Mouse (Mus musculus) bone marrow, adult 2 months (tissue): ENCODE data around the gene Noc3l. TPM values are rescaled to one million over a fixed set of nuclear protein-coding genes. Genes with fewer than 3 reads are reported as not detected.

Experiments
- H3K27ac ChIP-seq: fragments of 200-500 bp; 2 replicates; pipeline ENCODE4 v1.5.1; 2012; ENCODE audit warnings: low read depth, mild to moderate bottlenecking, control low read depth, inconsistent platforms, low read length; ENCODE audit not compliant: control insufficient read depth, poor library complexity, insufficient read depth
- H3K4me1 ChIP-seq: fragments of 200-500 bp; 2 replicates; pipeline ENCODE4 v1.6.1; 2011; ENCODE audit warnings: low read length; ENCODE audit not compliant: control insufficient read depth, insufficient read depth
- H3K4me3 ChIP-seq: fragments of 200-500 bp; replicated peaks from 2 replicates; pipeline ENCODE3; 2011; ENCODE audit warnings: mild to moderate bottlenecking, low read depth, low read length, control low read depth; ENCODE audit not compliant: control insufficient read depth
- CTCF ChIP-seq: fragments of 200-500 bp; IDR thresholded peaks from 2 replicates; pipeline ENCODE4 v1.5.1; 2011; ENCODE audit warnings: low read length, control low read depth; ENCODE audit not compliant: control insufficient read depth, insufficient read depth
- POLR2A ChIP-seq: fragments of 200-500 bp; IDR thresholded peaks from 2 replicates; pipeline ENCODE4 v1.6.1; 2011; ENCODE audit warnings: low read depth, mild to moderate bottlenecking, control low read depth, low read length, borderline replicate concordance; ENCODE audit not compliant: control insufficient read depth
- WGBS: fragments of 180-500 bp; shearing (Covaris S2); methylation state at CpG from one replicate; pipeline ENCODE4 v1.1.7; 2018; 5-methylcytosine and 5-hydroxymethylcytosine counted together
- polyA plus RNA-seq: library from polyadenylated mRNA; stranded (reverse); fragments of >200 nt; gene quantifications from 2 replicates; pipeline ENCODE4 v1.2.4, GENCODE M21; 2011; ENCODE audit warnings: low replicate concordance; ENCODE audit not compliant: missing spikeins, insufficient read depth, insufficient read length

Noc3l gene
- polyA plus RNA-seq, 1 experiment: 6.1 TPM

- WGBS: 58% methylated on average over 2 of the region's 2 CpGs
- H3K27ac ChIP-seq: no peak overlapping the region
- H3K4me1 ChIP-seq: no peaks in the 10 kb centered on the region
- no peak overlapping the region for H3K4me3 ChIP-seq
- TF ChIP-seq CTCF (no peak), POLR2A (no peak)
Observed at GRCm38 (mm10) chr19:38778805-38779204, 40.2 kb downstream of the Noc3l start.

- 49% methylated on average over 4 of the region's 4 CpGs for WGBS
- TF ChIP-seq POLR2A (no peak), CTCF (no peak)
Observed at GRCm38 (mm10) chr19:38775548-38775947, 43.5 kb downstream of the Noc3l start.

GRCm38 (mm10) chr19:38766306-38766705, 52.7 kb downstream of the Noc3l start:
- TF ChIP-seq POLR2A (no peak), CTCF (no peak)
- Histone ChIP-seq H3K27ac (no peak overlapping the region), H3K4me1 (no peaks in the 10 kb centered on the region), H3K4me3 (no peak overlapping the region)
- 79% methylated on average over 2 of the region's 2 CpGs for WGBS

More at GRCm38 (mm10) chr19:38775548-38775947, 43.5 kb downstream of the Noc3l start:
- Histone ChIP-seq H3K4me3 (no peak overlapping the region), H3K4me1 (no peaks in the 10 kb centered on the region), H3K27ac (no peak overlapping the region)

GRCm38 (mm10) chr19:38760441-38760840, 58.6 kb downstream of the Noc3l start:
- no peak overlapping the region for H3K4me3 ChIP-seq
- no peak for TF ChIP-seq CTCF
- TF ChIP-seq POLR2A: no peak
- no peaks in the 10 kb centered on the region for H3K4me1 ChIP-seq
- no peak overlapping the region for H3K27ac ChIP-seq
- WGBS: 72% methylated on average over 3 of the region's 3 CpGs

GRCm38 (mm10) chr19:38758685-38759472, 60.2 kb downstream of the Noc3l start:
- 58% methylated on average over 7 of the region's 7 CpGs for WGBS
- H3K4me3 ChIP-seq: no peak overlapping the region
- H3K4me1 ChIP-seq: no peaks in the 10 kb centered on the region
- H3K27ac ChIP-seq: no peak overlapping the region
- TF ChIP-seq POLR2A: no peak
- TF ChIP-seq CTCF: no peak

GRCm38 (mm10) chr19:38758056-38758455, 61.0 kb downstream of the Noc3l start:
- 66% methylated on average over 5 of the region's 5 CpGs for WGBS
- Histone ChIP-seq H3K4me1 (no peaks in the 10 kb centered on the region), H3K4me3 (no peak overlapping the region), H3K27ac (no peak overlapping the region)
- TF ChIP-seq CTCF: no peak
- no peak for TF ChIP-seq POLR2A

- no peak for TF ChIP-seq CTCF
- Histone ChIP-seq H3K4me3 (no peak overlapping the region), H3K27ac (no peak overlapping the region), H3K4me1 (no peaks in the 10 kb centered on the region)
- 73% methylated on average over 3 of the region's 3 CpGs for WGBS
Observed at GRCm38 (mm10) chr19:38757161-38757560, 61.9 kb downstream of the Noc3l start.

GRCm38 (mm10) chr19:38750192-38750591, 68.8 kb downstream of the Noc3l start:
- Histone ChIP-seq H3K4me1 (no peaks in the 10 kb centered on the region; the same call in 1 of the 2 replicates), H3K4me3 (no peak overlapping the region), H3K27ac (no peak overlapping the region)
- WGBS: 50% methylated on average over 4 of the region's 4 CpGs
- TF ChIP-seq CTCF: no peak
- TF ChIP-seq POLR2A: no peak
